Mouse (Mus musculus) MEL (cell line): ENCODE results near the gene Prrt3. TPM values are rescaled to one million over a fixed set of nuclear protein-coding genes. Genes with fewer than 3 reads are reported as not detected.

Experiments used
- DNase-seq: peaks from one replicate; pipeline ENCODE4 v3.0.0; 2011; ENCODE audit warnings: low read depth, low spot score
- H3K27ac ChIP-seq: 2 replicates; pipeline ENCODE4 v1.5.1; 2012; ENCODE audit warnings: low read depth, mild to moderate bottlenecking, control low read depth, low read length, moderate library complexity; ENCODE audit not compliant: control insufficient read depth
- H3K27me3 ChIP-seq, 2 experiments: fragments of 150-350 bp in 1 of 2; sonication (generic) in 1 of 2; 2 replicates each; pipeline ENCODE4 v1.6.1; 2012; ENCODE audit warnings: low read length in 2 of 2, mild to moderate bottlenecking in 2 of 2, improper control_type of control experiment in 1 of 2, moderate library complexity in 1 of 2; ENCODE audit not compliant: insufficient read depth in 2 of 2, control insufficient read depth in 1 of 2
- H3K36me3 ChIP-seq, 2 experiments: 2 replicates each; pipeline ENCODE4 v1.6.1; 2012 to 2014; ENCODE audit warnings: low read length in 2 of 2, improper control_type of control experiment in 1 of 2, inconsistent platforms in 1 of 2, mild to moderate bottlenecking in 1 of 2; ENCODE audit not compliant: insufficient read depth in 2 of 2, control insufficient read depth in 1 of 2
- H3K4me1 ChIP-seq, 2 experiments: fragments of 150-350 bp in 1 of 2; sonication (generic) in 1 of 2; 2 replicates each; pipeline ENCODE4 v1.6.1; 2012; ENCODE audit warnings: low read length in 2 of 2, improper control_type of control experiment in 1 of 2, mild to moderate bottlenecking in 1 of 2; ENCODE audit not compliant: insufficient read depth in 2 of 2, control insufficient read depth in 1 of 2
- H3K4me3 ChIP-seq, 2 experiments: fragments of 150-350 bp in 1 of 2; sonication (generic) in 1 of 2; 2 replicates each; pipeline ENCODE4 v1.5.1; 2012; ENCODE audit warnings: low read depth in 2 of 2, low read length in 2 of 2, mild to moderate bottlenecking in 2 of 2, moderate library complexity in 2 of 2, control low read depth in 1 of 2, improper control_type of control experiment in 1 of 2; ENCODE audit not compliant: control insufficient read depth in 1 of 2, insufficient read depth in 1 of 2
- H3K79me2 ChIP-seq: 2 replicates; pipeline ENCODE4 v1.6.1; 2012; ENCODE audit warnings: mild to moderate bottlenecking, low read length, moderate library complexity; ENCODE audit not compliant: control insufficient read depth, poor library complexity, insufficient read depth
- H3K9ac ChIP-seq: 2 replicates; pipeline ENCODE4 v1.6.1; 2012; ENCODE audit warnings: low read depth, mild to moderate bottlenecking, control low read depth, low read length, moderate library complexity; ENCODE audit not compliant: control insufficient read depth, poor library complexity, severe bottlenecking
- H3K9me3 ChIP-seq: fragments of 150-350 bp; sonication (generic); replicated peaks from 2 replicates; pipeline ENCODE4 v1.6.1; 2012; ENCODE audit warnings: mild to moderate bottlenecking, low read length, improper control_type of control experiment, moderate library complexity; ENCODE audit not compliant: insufficient read depth
- CHD1 ChIP-seq: IDR thresholded peaks from 2 replicates; pipeline ENCODE4 v1.6.1; 2012; ENCODE audit warnings: low read depth, mild to moderate bottlenecking, inconsistent platforms, low read length, improper control_type of control experiment
- CHD2 ChIP-seq: IDR thresholded peaks from 2 replicates; pipeline ENCODE4 v1.6.1; 2011; ENCODE audit warnings: low read length, improper control_type of control experiment
- CTCF ChIP-seq, 3 experiments: IDR thresholded peaks in 2 of 3; conservative IDR thresholded peaks in 1 of 3; 2 replicates each; pipeline ENCODE4 v1.5.1; 2011 to 2012; ENCODE audit warnings: low read length in 3 of 3, low read depth in 2 of 3, mild to moderate bottlenecking in 2 of 3, improper control_type of control experiment in 1 of 3, inconsistent platforms in 1 of 3, mixed read lengths in 1 of 3, moderate library complexity in 1 of 3; ENCODE audit not compliant: control insufficient read depth in 1 of 3, insufficient read depth in 1 of 3, poor library complexity in 1 of 3, severe bottlenecking in 1 of 3
- E2F4 ChIP-seq: IDR thresholded peaks from 2 replicates; pipeline ENCODE4 v1.6.1; 2011; ENCODE audit warnings: low read depth, low read length, improper control_type of control experiment, borderline replicate concordance
- JUND ChIP-seq: IDR thresholded peaks from 2 replicates; pipeline ENCODE4 v1.6.1; 2011; ENCODE audit warnings: low read depth, mild to moderate bottlenecking, improper control_type of control experiment, low read length
- KAT2A ChIP-seq: conservative IDR thresholded peaks from 2 replicates; pipeline ENCODE4 v1.6.1; 2012; ENCODE audit warnings: low read depth, low read length, improper control_type of control experiment, inconsistent platforms
- MAFK ChIP-seq: IDR thresholded peaks from 2 replicates; pipeline ENCODE4 v1.6.1; 2011; ENCODE audit warnings: low read depth, mild to moderate bottlenecking, low read length, improper control_type of control experiment, borderline replicate concordance
- MAZ ChIP-seq: IDR thresholded peaks from 2 replicates; pipeline ENCODE4 v1.6.1; 2012; ENCODE audit warnings: low read depth, mild to moderate bottlenecking, inconsistent platforms, low read length, improper control_type of control experiment
- MXI1 ChIP-seq: IDR thresholded peaks from 2 replicates; pipeline ENCODE4 v1.6.1; 2011; ENCODE audit warnings: mild to moderate bottlenecking, low read depth, low read length, improper control_type of control experiment
- POLR2A ChIP-seq, 2 experiments: IDR thresholded peaks; 2 replicates each; pipeline ENCODE4 v1.6.1; 2011 to 2012; ENCODE audit warnings: low read length in 2 of 2, mild to moderate bottlenecking in 2 of 2, control low read depth in 1 of 2, improper control_type of control experiment in 1 of 2, low read depth in 1 of 2, moderate library complexity in 1 of 2; ENCODE audit not compliant: control insufficient read depth in 1 of 2, insufficient read depth in 1 of 2, poor library complexity in 1 of 2
- RCOR1 ChIP-seq: IDR thresholded peaks from 2 replicates; pipeline ENCODE4 v1.6.1; 2012; ENCODE audit warnings: low read depth, mild to moderate bottlenecking, inconsistent platforms, low read length, improper control_type of control experiment
- SMC3 ChIP-seq: IDR thresholded peaks from 2 replicates; pipeline ENCODE4 v1.6.1; 2011; ENCODE audit warnings: low read depth, low read length, improper control_type of control experiment
- TCF12 ChIP-seq: IDR thresholded peaks from 2 replicates; pipeline ENCODE4 v1.6.1; 2014; ENCODE audit warnings: low read depth, mild to moderate bottlenecking, inconsistent platforms, low read length, improper control_type of control experiment, moderate library complexity
- ZC3H11A ChIP-seq: IDR thresholded peaks from 2 replicates; pipeline ENCODE4 v1.6.1; 2012; ENCODE audit warnings: low read depth, mild to moderate bottlenecking, inconsistent platforms, low read length, improper control_type of control experiment
- ZKSCAN1 ChIP-seq: IDR thresholded peaks from 2 replicates; pipeline ENCODE4 v1.6.1; 2012; ENCODE audit warnings: low read depth, mild to moderate bottlenecking, inconsistent platforms, low read length, improper control_type of control experiment, moderate library complexity
- polyA plus RNA-seq, 2 experiments: library from polyadenylated mRNA; stranded (reverse) in 1 of 2; unstranded in 1 of 2; fragments of >175 nt in 1 of 2; fragments of >200 nt in 1 of 2; gene quantifications; 2 replicates each; pipeline versions ENCODE4 v1.2.1 to v1.2.4; 2012; ENCODE audit warnings: low replicate concordance in 2 of 2, low read depth in 1 of 2; ENCODE audit not compliant: insufficient read length in 2 of 2, insufficient read depth in 1 of 2, missing spikeins in 1 of 2
- total RNA-seq: library from RNA; depleted of rRNA; stranded (reverse); fragments of 300-350 nt; gene quantifications from 2 replicates; pipeline ENCODE4 v1.2.3, GENCODE M21; 2012

The Prrt3 gene
- total and polyA plus RNA-seq, 3 experiments: 0.08 to 0.10 TPM; not detected in 1

GRCm38 (mm10) chr6:113483100-113483615, 18.6 kb downstream of the Prrt3 start, which contains the start of gene Creld1 (continued):
- peak; percentile 65; the same call in 1 of the 2 replicates for TF ChIP-seq MAZ
- TF ChIP-seq TCF12: no peak; the same call in 1 of the 2 replicates
- no peak for TF ChIP-seq RCOR1
- no peak for TF ChIP-seq CHD2
- TF ChIP-seq MAFK: no peak
- no peak for TF ChIP-seq ZC3H11A
- no peak for TF ChIP-seq CTCF (IDR thresholded peaks at IDR 0.05 in 2 of 3, conservative IDR thresholded peaks at IDR 0.05 in 1 of 3; ENCODE audit: control insufficient read depth in 1 of 3, insufficient read depth in 1 of 3, low read depth in 2 of 3, low read length in 3 of 3, poor library complexity in 1 of 3, severe bottlenecking in 1 of 3)
- TF ChIP-seq E2F4: no peak
- no peak for TF ChIP-seq JUND
- peak; percentile 12; the same call in 1 of the 2 replicates for TF ChIP-seq ZKSCAN1
- peak in 1 of 2 experiments; percentile 98; a peak in 2 of 4 replicates for TF ChIP-seq POLR2A (IDR thresholded peaks at IDR 0.05; ENCODE audit: control insufficient read depth in 1 of 2, insufficient read depth in 1 of 2, low read depth in 1 of 2, low read length in 2 of 2, poor library complexity in 1 of 2)
- TF ChIP-seq CHD1: no peak
- no peak for TF ChIP-seq KAT2A
- TF ChIP-seq SMC3: no peak

- H3K4me1 ChIP-seq: peaks cover 6 to 18% of the 10 kb centered on the region in 2 experiments
- no peaks in the 10 kb centered on the region for H3K9me3 ChIP-seq
- peaks cover 2% of the 10 kb centered on the region in 2 experiments; a peak in 1 of 4 replicates for H3K27me3 ChIP-seq
- peaks cover 0 to 16% of the 10 kb centered on the region in 2 experiments; a peak in 2 of 4 replicates for H3K36me3 ChIP-seq
- peak; percentile 75 for DNase-seq
- peak overlapping the region; percentile 73 for H3K4me3 ChIP-seq
- 0 out of 2 replicates have a peak, but pooled peaks cover 2% of the 10 kb centered on the region for H3K79me2 ChIP-seq
- TF ChIP-seq E2F4 (no peak), CTCF (IDR thresholded peaks at IDR 0.05 in 2 of 3, conservative IDR thresholded peaks at IDR 0.05 in 1 of 3; ENCODE audit: control insufficient read depth in 1 of 3, insufficient read depth in 1 of 3, low read depth in 2 of 3, low read length in 3 of 3, poor library complexity in 1 of 3, severe bottlenecking in 1 of 3) (no peak), POLR2A (IDR thresholded peaks at IDR 0.05; ENCODE audit: control insufficient read depth in 1 of 2, insufficient read depth in 1 of 2, low read depth in 1 of 2, low read length in 2 of 2, poor library complexity in 1 of 2) (peak in 1 of 2 experiments; percentile 48; a peak in 2 of 4 replicates), MXI1 (peak; percentile 5; the same call in 1 of the 2 replicates)
- H3K27ac ChIP-seq: peak overlapping the region; percentile 62
- H3K9ac ChIP-seq: peak overlapping the region; percentile 78
Observed at GRCm38 (mm10) chr6:113482477-113483099, 19.1 kb downstream of the Prrt3 start.
